In genomic region chr15:31237898-31238297, GRCm38 (mm10) we compare ENCODE assay signal across 25 mouse cellular contexts. TPM values are rescaled to one million over a fixed set of nuclear protein-coding genes. Genes with fewer than 3 reads are reported as not detected.
DNase-seq lines count a peak whose midpoint lies in the region; ATAC-seq lines count a peak whose summit lies in the region.
"Had no signal": no experiment of that assay in that cellular context is flagged by ENCODE, and none has a peak within 500 bp of the region (broad histone marks: within the 10 kb centered on the region; RNA-seq: fewer than 3 reads in every experiment).

No protein-coding gene starts in this region.

- peak overlapping the region; percentile 45 to 76 for H3K27ac ChIP-seq in heart, embryonic 14.5 days (replicated peaks in 1 of 2; ENCODE audit: control insufficient read depth in 1 of 2, insufficient read depth in 1 of 2, low read depth in 2 of 2, low read length in 2 of 2)
- 0 out of 2 replicates have a peak overlapping the region, but pooled peaks have one; percentile 12 for H3K27ac ChIP-seq in liver, embryonic 16.5 days (ENCODE audit: low read length)
- H3K27ac ChIP-seq in macrophage: peak overlapping the region; percentile 28
- H3K27ac ChIP-seq: embryonic facial prominence, embryonic 12.5 days; limb, embryonic 13.5 days; liver, embryonic 14.5 days; neural tube, embryonic 12.5 days; stomach, postnatal 0 days had no signal

- ATAC-seq in heart, embryonic 14.5 days (ENCODE audit: insufficient number of reproducible peaks, insufficient read depth, low FRiP score, low read depth): no peak
- no peak for ATAC-seq in liver, embryonic 16.5 days (ENCODE audit: low read depth)
- ATAC-seq: forebrain, embryonic 14.5 days; hindbrain, embryonic 16.5 days; midbrain, embryonic 16.5 days had no signal

- H3K4me1 ChIP-seq in heart, embryonic 14.5 days (ENCODE audit: control insufficient read depth in 2 of 2, insufficient read depth in 2 of 2, low read length in 2 of 2): peaks cover 13 to 21% of the 10 kb centered on the region in 2 experiments
- H3K4me1 ChIP-seq in liver, embryonic 16.5 days (ENCODE audit: control insufficient read depth, low read depth, low read length): peaks cover 9% of the 10 kb centered on the region
- H3K4me1 ChIP-seq: neural tube, embryonic 12.5 days had no signal

- no peak for DNase-seq in heart, adult 9 months (ENCODE audit: low spot score in 2 of 2)
- no peak for DNase-seq in liver
- DNase-seq in ovary, adult 18-20 months (ENCODE audit: low spot score): no peak
- DNase-seq: cerebellum, adult 11 months; cerebellum, adult 9-10 months; embryo, embryonic 11 days; gastrocnemius, postnatal 14 days; lung, embryonic 14.5 days; lung, postnatal 14 days; right cerebral cortex, postnatal 4 days; thymus, adult 2 months; thymus, postnatal 36 days had no signal

- H3K9ac ChIP-seq in heart, embryonic 14.5 days (ENCODE audit: low read length): peak overlapping the region; percentile 52
- H3K9ac ChIP-seq in liver, embryonic 16.5 days (ENCODE audit: low read depth, low read length): no peak overlapping the region
- H3K9ac ChIP-seq: embryonic facial prominence, embryonic 12.5 days; limb, embryonic 13.5 days; liver, embryonic 14.5 days; lung, embryonic 14.5 days; neural tube, embryonic 12.5 days had no signal

- peak overlapping the region; percentile 28; the same call in 1 of the 2 replicates for H3K4me2 ChIP-seq in heart, embryonic 14.5 days (ENCODE audit: low read length)
- H3K4me2 ChIP-seq in liver, embryonic 16.5 days (ENCODE audit: low read depth, low read length): no peak overlapping the region
- H3K4me2 ChIP-seq: embryonic facial prominence, embryonic 12.5 days; limb, embryonic 13.5 days; lung, embryonic 14.5 days; midbrain, embryonic 11.5 days; neural tube, embryonic 12.5 days had no signal

- WGBS in heart, embryonic 14.5 days: 63% methylated on average over 5 of the region's 5 CpGs
- WGBS in liver, embryonic 16.5 days (ENCODE audit: insufficient replicate concordance): 38% methylated on average over 5 of the region's 5 CpGs
- WGBS in macrophage (ENCODE audit: missing documents): 16% methylated on average over 5 of the region's 5 CpGs

- H3K27me3 ChIP-seq in heart, embryonic 14.5 days (ENCODE audit: control insufficient read depth, insufficient read depth, low read length): no peaks in the 10 kb centered on the region
- H3K27me3 ChIP-seq in liver, embryonic 16.5 days (ENCODE audit: control insufficient read depth, insufficient read depth, low read depth, low read length): no peaks in the 10 kb centered on the region
- H3K27me3 ChIP-seq: embryonic facial prominence, embryonic 12.5 days; limb, embryonic 13.5 days; neural tube, embryonic 12.5 days had no signal

- H3K9me3 ChIP-seq in heart, embryonic 14.5 days (ENCODE audit: control insufficient read depth, low read length): no peaks in the 10 kb centered on the region
- H3K9me3 ChIP-seq in liver, embryonic 16.5 days (replicated peaks; ENCODE audit: control insufficient read depth, low read length): no peaks in the 10 kb centered on the region

- H3K79me2 ChIP-seq in macrophage (ENCODE audit: inconsistent target): no peaks in the 10 kb centered on the region

- peaks cover 25% of the 10 kb centered on the region; the same call in 1 of the 2 replicates for H3K36me3 ChIP-seq in heart, embryonic 14.5 days (ENCODE audit: control insufficient read depth, insufficient read depth, low read length)
- H3K36me3 ChIP-seq in liver, embryonic 16.5 days (ENCODE audit: control insufficient read depth, insufficient read depth): peaks cover 10% of the 10 kb centered on the region
- 0 out of 2 replicates have a peak, but pooled peaks cover 10% of the 10 kb centered on the region for H3K36me3 ChIP-seq in macrophage (ENCODE audit: inconsistent target)
- H3K36me3 ChIP-seq: G1E; neural tube, embryonic 12.5 days had no signal

- H3K4me3 ChIP-seq in heart, embryonic 14.5 days (ENCODE audit: control insufficient read depth in 1 of 2, insufficient read depth in 1 of 2, low read depth in 1 of 2, low read length in 2 of 2): no peak overlapping the region
- no peak overlapping the region for H3K4me3 ChIP-seq in liver, embryonic 16.5 days (ENCODE audit: low read depth, low read length)
- no peak overlapping the region for H3K4me3 ChIP-seq in macrophage (ENCODE audit: inconsistent target)
- H3K4me3 ChIP-seq: embryonic facial prominence, embryonic 12.5 days; limb, embryonic 13.5 days; neural tube, embryonic 12.5 days had no signal

RNA-seq across cellular contexts. Expression of gene Dap, which starts 13.8 kb away (rescaled TPM):
- polyA plus RNA-seq in heart, embryonic 14.5 days (2014; fragmentation: Nextera tagmentation; extraction: Ambion mirVana): 56.1 and 63.4 TPM in 2 replicates
- 48.4 and 54.2 TPM in 2 replicates for polyA plus RNA-seq in liver, embryonic 16.5 days (2015; fragmentation: Nextera tagmentation; extraction: Ambion mirVana)
- total RNA-seq in macrophage (2018; cell fraction: chromatin; rRNA removed): 10 to 100 TPM in 1 of 26 experiments, 1 to 10 TPM in 24, under 1 TPM in 1; 0.99 to 25.5 (median 2.9) TPM
- 100 to 1,000 TPM in 8 of 26 experiments, 10 to 100 TPM in 18; 66.5 to 122 (median 89.9) TPM for total RNA-seq in macrophage (2018; cell fraction: cytosol; rRNA removed)
- total RNA-seq in macrophage (2018; cell fraction: nucleus; rRNA removed): 10 to 100 TPM in 24 of 26 experiments, 1 to 10 TPM in 2; 9.0 to 24.2 (median 16.5) TPM
- polyA plus RNA-seq in macrophage (2018): 97.6 to 279 TPM (median 108 TPM) in 3 replicates
